Mouse (Mus musculus) right cerebral cortex, postnatal 25 days (tissue): ENCODE results near the gene Slc4a11.
"Not testable (repeated sequence)": the region's sequence is repeated elsewhere in the genome, so short reads cannot be mapped to it uniquely, and the experiment has no call there.

Experiments
- DNase-seq: peaks from one replicate; pipeline ENCODE4 v3.0.0; 2022

Gene Slc4a11

GRCm38 (mm10) chr2:130677211-130677610 lies 20.1 kb downstream of the Slc4a11 start:
- no peak for DNase-seq

- peak; percentile 91 for DNase-seq
Observed at GRCm38 (mm10) chr2:130667559-130667958, 29.8 kb downstream of the Slc4a11 start, which contains the start of gene Itpa. TSS of gene Itpa (plus strand) at chr2:130667610.

DNA sequence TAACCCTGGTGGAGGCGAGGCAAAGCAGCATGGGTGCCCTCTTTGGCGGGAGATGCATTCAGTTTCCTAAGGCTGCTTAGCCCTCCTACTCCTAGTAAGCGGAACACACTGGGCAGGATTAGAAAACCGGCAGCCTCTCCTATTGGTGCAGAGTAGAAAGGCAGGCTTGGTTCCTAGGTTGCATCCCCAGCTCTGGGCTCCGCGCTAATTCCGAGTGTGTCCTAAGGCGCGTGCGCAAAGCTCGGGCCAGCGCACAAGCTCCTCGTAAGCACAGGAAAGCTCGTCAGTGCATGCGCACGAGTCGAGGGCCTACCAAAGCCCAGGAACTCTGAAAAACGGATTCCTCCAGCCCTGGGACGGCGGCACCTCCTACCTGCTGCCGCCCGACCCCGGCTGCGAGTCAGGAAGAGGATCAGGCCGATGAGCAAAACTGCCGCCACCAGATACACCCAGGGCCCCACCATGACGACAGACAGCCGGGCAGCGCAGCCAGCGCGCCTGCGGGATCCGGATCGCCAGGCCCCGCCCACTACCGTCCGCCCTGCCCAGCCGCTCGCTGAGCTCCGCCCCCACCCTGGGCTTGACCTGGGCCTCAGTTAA lies 33.1 kb downstream of the Slc4a11 start, which contains the start of gene Ddrgk1:
Gene Ddrgk1 (minus strand): TSS at position 558 of the 600 bp plus-strand sequence.
- DNase-seq = peak; percentile 95

DNA sequence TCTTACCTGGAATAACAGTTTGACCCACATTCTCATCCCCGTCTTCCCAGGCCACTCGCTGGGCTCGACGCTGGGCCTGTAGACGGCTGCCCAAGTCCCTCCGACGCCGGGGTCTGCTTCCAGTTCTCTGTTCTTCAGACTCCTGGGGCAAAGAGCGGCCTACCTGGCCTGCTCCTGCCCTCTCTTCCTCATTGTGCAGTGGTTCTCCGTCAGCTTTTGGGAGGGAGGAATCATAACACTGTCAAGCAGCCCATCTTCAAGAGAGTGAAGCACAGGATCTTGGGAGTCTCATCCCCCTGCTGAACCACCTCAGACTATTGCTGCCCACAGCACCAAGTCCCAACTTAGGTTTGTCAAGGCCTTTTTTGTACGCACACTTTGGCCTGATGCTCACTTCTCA lies 34.0 kb downstream of the Slc4a11 start:
- DNase-seq = no peak

DNA sequence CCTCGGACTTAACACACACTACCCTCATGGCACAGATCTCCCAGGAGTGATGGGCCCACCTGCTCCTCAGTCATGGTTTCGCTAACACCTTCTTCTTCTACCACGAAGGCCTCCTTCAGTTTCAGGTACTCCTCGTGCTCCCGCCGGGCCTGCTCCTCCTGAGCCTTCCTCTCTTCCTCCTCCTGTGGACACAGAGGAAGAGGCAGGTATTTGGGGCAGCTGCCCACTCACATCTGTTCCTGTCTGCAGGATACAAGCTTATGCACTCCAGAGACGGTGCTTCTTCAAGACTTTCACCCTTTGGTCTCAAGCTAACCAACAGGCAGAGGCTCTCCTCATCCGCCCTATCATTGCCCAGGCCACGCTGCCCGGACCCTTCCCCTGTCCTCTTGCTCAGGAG lies 38.8 kb downstream of the Slc4a11 start:
- peak; percentile 42 for DNase-seq

- DNase-seq = peak; percentile 89
Observed at GRCm38 (mm10) chr2:130657541-130657940, 39.8 kb downstream of the Slc4a11 start.

DNA sequence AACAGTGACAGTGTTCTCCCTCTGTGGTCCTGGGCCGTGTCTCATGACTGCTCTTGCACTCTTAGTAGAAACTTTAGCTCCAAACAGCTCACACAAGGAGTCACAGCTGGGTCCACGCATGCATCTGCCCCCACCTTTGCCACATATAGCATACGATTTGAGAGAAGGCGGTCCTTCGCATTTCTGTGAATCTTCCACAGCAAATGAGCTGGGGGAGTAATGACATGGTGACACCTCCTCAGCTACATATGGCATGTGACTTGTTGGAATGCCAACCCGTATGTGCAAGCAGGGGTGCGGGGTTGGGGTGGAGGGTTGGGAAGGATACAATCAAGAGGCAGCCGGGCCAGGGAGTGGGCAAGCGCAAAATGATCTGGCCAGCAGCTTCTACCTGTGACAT lies 40.8 kb downstream of the Slc4a11 start:
- DNase-seq = peak; percentile 69

DNA sequence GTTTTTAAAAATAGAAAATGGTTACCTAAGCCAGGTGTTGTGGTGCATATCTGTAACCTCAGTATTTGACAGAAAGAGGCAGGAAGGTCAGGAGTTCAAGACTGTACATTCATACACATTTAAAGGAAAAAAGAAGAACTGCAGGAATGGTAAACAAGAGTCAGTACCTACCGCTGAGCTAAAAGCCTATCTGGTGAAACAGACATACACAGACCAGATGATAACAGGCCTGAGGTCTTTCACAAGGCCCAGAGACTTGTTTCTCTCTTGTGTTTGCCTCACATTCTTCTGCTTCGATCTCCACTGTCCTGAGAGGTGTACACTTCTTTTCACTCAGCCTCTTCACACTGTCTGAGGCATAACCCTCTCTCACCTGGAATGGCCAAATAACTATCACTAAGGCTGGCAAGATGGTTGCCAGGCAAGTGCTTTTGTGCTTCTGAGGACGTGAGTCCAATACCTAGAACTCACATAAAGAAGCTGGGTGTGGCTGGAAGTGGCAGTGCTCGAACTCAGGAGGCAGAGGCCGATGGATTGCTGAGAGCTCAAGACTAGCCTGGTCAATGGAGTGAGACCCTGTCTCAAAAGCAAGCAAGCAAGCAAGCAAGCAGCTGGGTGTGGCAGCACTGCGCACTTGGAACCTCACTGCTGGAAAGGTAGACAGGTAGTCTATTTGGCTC lies 41.5 kb downstream of the Slc4a11 start:
- no peak for DNase-seq

- DNase-seq = no peak
Observed at GRCm38 (mm10) chr2:130653760-130654159, 43.6 kb downstream of the Slc4a11 start.

DNA sequence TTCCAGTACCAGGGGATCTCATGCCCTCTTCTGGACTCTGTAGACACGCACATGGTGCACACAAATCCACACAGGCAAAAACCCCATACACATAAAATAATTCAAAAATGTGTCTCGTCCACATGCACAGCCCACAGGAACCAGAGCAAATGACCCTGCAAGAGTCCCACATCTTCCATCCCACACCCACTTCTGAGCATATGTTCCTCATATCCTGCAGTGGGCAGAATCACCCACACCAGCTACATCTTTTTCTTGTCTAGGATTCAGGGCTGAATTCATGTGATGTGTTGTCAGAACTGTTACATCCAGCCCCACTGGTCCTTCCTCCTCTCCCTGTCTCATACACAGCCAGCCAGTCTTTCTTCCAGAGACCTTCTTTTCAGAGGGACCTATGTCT lies 44.0 kb downstream of the Slc4a11 start:
- no peak for DNase-seq

DNA sequence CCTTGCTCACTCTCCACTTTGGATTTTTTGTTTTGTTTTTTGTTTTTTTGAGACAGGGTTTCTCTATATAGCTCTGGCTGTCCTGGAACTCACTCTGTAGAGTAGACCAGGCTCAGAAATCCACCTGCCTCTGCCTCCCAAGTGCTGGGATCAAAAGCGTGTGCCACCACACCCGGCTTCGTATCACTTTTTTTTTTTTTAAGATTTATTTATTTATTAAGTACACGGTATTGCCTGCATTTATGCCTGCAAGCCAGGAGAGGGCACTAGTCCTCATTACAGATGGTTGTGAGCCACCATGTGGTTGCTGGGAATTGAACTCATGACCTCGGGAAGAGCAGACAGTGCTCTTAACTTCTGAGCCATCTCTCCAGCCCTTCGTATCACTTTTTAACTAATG lies 48.3 kb downstream of the Slc4a11 start:
- not testable (repeated sequence) for DNase-seq

GRCm38 (mm10) chr2:130645198-130645597 lies 52.1 kb downstream of the Slc4a11 start:
- DNase-seq = no peak

GRCm38 (mm10) chr2:130642684-130643369 lies 54.5 kb downstream of the Slc4a11 start, which contains the start of gene Lzts3:
TSS of gene Lzts3 (minus strand) at chr2:130642803.
- DNase-seq = peak; percentile 95

DNA sequence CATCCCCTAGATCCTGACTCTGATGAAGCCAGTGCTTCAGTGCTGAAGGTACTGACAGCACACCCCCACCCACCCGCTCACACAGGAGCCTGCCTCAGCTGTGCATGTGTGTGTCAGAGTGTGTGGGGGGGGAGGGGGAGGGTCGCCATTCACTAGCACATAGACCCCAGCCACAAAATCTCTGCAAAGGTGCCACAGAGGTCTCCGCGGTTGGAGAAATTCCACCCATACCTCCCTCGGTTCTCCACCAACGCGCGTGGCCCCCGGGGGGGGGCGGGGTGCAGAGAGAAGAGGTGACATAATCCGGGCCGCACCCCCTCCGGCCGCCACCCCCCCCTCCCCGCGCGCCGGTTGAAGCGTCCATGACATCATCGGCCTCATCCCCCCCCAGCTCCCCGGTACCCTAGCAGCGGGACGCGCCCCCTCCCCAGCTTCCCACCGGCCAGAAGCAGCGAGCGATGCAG lies 55.1 kb downstream of the Slc4a11 start:
- no peak for DNase-seq

DNA sequence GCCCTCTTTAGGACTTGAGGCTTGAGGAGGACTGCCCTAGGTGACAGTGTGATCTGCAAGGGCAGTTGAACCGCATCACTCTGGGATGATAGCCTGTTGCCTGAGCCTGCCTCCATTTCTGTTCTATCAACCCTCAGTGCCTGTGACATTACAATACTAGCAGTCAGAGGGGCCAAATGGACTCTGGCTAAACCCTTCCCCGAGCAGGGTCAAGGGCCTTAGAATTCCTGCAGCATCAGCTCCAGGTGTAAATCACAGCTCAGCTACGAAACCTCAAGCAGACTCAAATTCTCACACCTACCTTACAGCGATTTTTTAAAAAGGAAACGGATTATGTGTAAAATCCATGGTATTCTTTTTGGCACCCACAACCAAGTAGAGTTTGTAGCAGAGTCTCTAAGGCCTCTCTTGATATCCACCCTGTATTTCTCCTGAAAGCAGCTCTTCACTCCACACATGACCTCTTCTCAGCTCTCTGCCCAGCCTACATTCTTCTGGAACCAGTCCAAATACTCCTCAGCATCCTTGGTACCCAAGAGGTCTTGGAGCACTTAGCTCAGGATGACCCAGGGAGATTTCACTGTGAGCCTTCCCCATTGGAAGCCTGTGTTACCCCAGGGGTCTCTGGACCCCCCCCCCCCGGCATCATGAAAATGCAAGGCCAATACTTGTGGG lies 55.8 kb downstream of the Slc4a11 start:
- DNase-seq = no peak

DNA sequence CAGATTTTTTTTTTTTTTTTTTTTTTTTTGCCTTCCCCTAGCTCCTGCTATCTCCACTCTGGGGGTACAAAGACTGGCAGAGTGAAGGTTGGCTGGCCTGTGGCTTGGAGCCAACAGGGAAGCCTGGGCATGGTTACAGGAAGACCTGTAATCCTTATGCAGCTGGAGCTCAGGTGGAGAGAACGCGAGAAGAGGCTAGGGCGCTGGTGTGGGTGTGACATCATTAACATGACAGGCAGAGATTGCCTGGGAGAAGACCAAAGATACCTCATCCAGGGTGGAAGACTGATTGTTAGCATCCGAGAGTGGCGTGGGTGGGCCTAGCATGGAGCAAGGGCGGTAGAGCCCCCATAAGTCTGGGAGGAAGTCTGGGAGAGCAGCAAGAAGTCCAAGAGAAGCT lies 58.0 kb downstream of the Slc4a11 start:
- DNase-seq = no peak

GRCm38 (mm10) chr2:130638101-130638611 lies 59.2 kb downstream of the Slc4a11 start:
- no peak for DNase-seq

GRCm38 (mm10) chr2:130635847-130636246 lies 61.5 kb downstream of the Slc4a11 start:
- DNase-seq = peak; percentile 52

GRCm38 (mm10) chr2:130634739-130635411 lies 62.4 kb downstream of the Slc4a11 start:
- no peak for DNase-seq
